Mouse (Mus musculus): ENCODE data around the gene Msl1. TPM values are rescaled to one million over a fixed set of nuclear protein-coding genes. Genes with fewer than 3 reads are reported as not detected.

The Msl1 gene
- polyA plus RNA-seq, 1 experiment, result 24.5 TPM

GRCm38 (mm10) chr11:98764746-98765145 is 30.6 kb upstream of the Msl1 start:
- Histone ChIP-seq H3K4me3 (ENCODE audit: insufficient read depth, low read depth, low read length) (no peak overlapping the region), H3K27ac (ENCODE audit: insufficient read depth, low read depth, low read length) (no peak overlapping the region), H3K27me3 (replicated peaks; ENCODE audit: control insufficient read depth, insufficient read depth, low read length) (no peaks in the 10 kb centered on the region), H3K36me3 (ENCODE audit: control insufficient read depth, insufficient read depth, low read length) (peaks cover 12% of the 10 kb centered on the region), H3K4me1 (ENCODE audit: control insufficient read depth, insufficient read depth, low read length) (peaks cover 5% of the 10 kb centered on the region; the same call in 1 of the 2 replicates)
- no peak for TF ChIP-seq CTCF (conservative IDR thresholded peaks at IDR 0.05; ENCODE audit: insufficient read depth, insufficient read length, low read depth, low read length)
- no peak for TF ChIP-seq POLR2A (IDR thresholded peaks at IDR 0.05; ENCODE audit: low read depth, low read length)
- DNase-seq, result peak; percentile 65

GRCm38 (mm10) chr11:98765421-98766309 is 29.7 kb upstream of the Msl1 start:
- H3K4me3 ChIP-seq (ENCODE audit: insufficient read depth, low read depth, low read length), result no peak overlapping the region
- no peak overlapping the region for H3K27ac ChIP-seq (ENCODE audit: insufficient read depth, low read depth, low read length)
- peak; percentile 41 for DNase-seq
- peaks cover 21% of the 10 kb centered on the region for H3K36me3 ChIP-seq (ENCODE audit: control insufficient read depth, insufficient read depth, low read length)
- TF ChIP-seq POLR2A (IDR thresholded peaks at IDR 0.05; ENCODE audit: low read depth, low read length) (no peak), CTCF (conservative IDR thresholded peaks at IDR 0.05; ENCODE audit: insufficient read depth, insufficient read length, low read depth, low read length) (no peak)
- 51% methylated on average over 9 of the region's 9 CpGs for WGBS
- peaks cover 5% of the 10 kb centered on the region; the same call in 1 of the 2 replicates for H3K4me1 ChIP-seq (ENCODE audit: control insufficient read depth, insufficient read depth, low read length)
- H3K27me3 ChIP-seq (replicated peaks; ENCODE audit: control insufficient read depth, insufficient read depth, low read length), result no peaks in the 10 kb centered on the region

DNA sequence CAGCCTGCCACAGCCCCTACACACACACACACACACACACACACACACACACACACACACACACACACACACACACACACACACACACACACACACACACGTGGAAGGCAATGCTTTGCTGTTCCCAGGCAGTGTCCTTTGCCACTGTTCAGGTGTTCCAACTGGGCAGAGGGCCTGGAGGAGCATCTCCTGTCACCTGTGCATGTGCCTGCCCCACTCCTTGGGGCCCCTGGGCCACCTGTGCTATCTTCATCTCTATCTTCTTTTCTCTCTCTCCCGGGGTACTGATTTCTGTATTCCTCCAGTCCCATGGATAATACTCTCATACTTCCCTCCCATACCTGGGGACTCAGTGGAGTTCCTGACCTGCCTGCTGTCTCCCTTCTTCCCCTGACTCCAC is 29.0 kb upstream of the Msl1 start:
- Histone ChIP-seq H3K27me3 (replicated peaks; ENCODE audit: control insufficient read depth, insufficient read depth, low read length) (no peaks in the 10 kb centered on the region), H3K36me3 (ENCODE audit: control insufficient read depth, insufficient read depth, low read length) (peaks cover 28% of the 10 kb centered on the region), H3K4me3 (ENCODE audit: insufficient read depth, low read depth, low read length) (no peak overlapping the region), H3K27ac (ENCODE audit: insufficient read depth, low read depth, low read length) (no peak overlapping the region), H3K4me1 (ENCODE audit: control insufficient read depth, insufficient read depth, low read length) (peaks cover 5% of the 10 kb centered on the region; the same call in 1 of the 2 replicates)
- TF ChIP-seq POLR2A (IDR thresholded peaks at IDR 0.05; ENCODE audit: low read depth, low read length) (no peak), CTCF (conservative IDR thresholded peaks at IDR 0.05; ENCODE audit: insufficient read depth, insufficient read length, low read depth, low read length) (no peak)
- no peak for DNase-seq
- WGBS, result 29% methylated on average over 2 of the region's 2 CpGs

DNA sequence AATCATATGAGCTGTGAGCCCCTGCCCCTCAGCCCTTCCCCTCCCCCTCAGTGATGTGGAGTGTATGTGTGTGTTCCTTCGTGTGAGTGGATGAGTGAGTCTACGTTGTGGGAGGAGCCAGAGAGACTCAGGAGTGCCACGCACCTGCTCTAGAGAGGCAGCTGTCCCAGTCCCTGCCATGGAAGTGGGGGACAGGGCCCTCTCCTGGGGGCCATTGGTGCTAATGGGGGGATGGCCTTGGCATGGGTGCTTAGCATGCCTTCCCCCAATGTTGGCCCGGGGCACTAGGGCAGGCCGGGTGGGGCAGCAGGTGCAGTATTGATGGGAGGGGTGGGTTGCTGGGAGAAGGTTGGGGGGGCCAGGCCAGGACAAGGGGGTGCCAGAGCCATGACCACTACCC is 28.5 kb upstream of the Msl1 start:
- TF ChIP-seq CTCF (conservative IDR thresholded peaks at IDR 0.05; ENCODE audit: insufficient read depth, insufficient read length, low read depth, low read length) (no peak), POLR2A (IDR thresholded peaks at IDR 0.05; ENCODE audit: low read depth, low read length) (peak; percentile 17)
- Histone ChIP-seq H3K4me1 (ENCODE audit: control insufficient read depth, insufficient read depth, low read length) (peaks cover 5% of the 10 kb centered on the region; the same call in 1 of the 2 replicates), H3K27me3 (replicated peaks; ENCODE audit: control insufficient read depth, insufficient read depth, low read length) (no peaks in the 10 kb centered on the region), H3K4me3 (ENCODE audit: insufficient read depth, low read depth, low read length) (no peak overlapping the region), H3K27ac (ENCODE audit: insufficient read depth, low read depth, low read length) (no peak overlapping the region), H3K36me3 (ENCODE audit: control insufficient read depth, insufficient read depth, low read length) (peaks cover 33% of the 10 kb centered on the region)
- 44% methylated on average over 5 of the region's 5 CpGs for WGBS
- DNase-seq, result no peak

DNA sequence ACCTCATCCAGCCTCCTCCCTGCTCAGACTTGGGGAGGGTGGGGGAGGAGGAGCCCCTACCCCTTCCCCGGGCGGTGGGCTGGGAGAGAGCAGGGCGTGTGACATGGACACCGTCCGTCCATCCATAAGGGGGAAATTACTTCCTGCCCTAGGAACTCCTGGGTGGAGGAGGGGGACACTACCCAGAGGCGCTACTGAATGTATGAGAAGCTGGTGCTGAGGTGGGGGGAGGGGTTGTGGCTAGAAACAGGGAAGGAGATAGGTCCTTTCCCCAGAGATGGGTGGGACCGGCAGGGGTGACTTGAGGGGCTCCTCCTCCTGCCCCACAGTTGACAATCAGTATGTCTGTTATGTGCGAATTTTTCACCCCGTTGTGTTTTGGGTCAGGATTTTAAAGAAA is 28.0 kb upstream of the Msl1 start:
- 56% methylated on average over 9 of the region's 9 CpGs for whole genome bisulfite sequencing
- Histone ChIP-seq H3K27me3 (replicated peaks; ENCODE audit: control insufficient read depth, insufficient read depth, low read length) (no peaks in the 10 kb centered on the region), H3K4me3 (ENCODE audit: insufficient read depth, low read depth, low read length) (no peak overlapping the region), H3K27ac (ENCODE audit: insufficient read depth, low read depth, low read length) (no peak overlapping the region), H3K4me1 (ENCODE audit: control insufficient read depth, insufficient read depth, low read length) (peaks cover 5% of the 10 kb centered on the region; the same call in 1 of the 2 replicates), H3K36me3 (ENCODE audit: control insufficient read depth, insufficient read depth, low read length) (peaks cover 34% of the 10 kb centered on the region)
- TF ChIP-seq POLR2A (IDR thresholded peaks at IDR 0.05; ENCODE audit: low read depth, low read length), result no peak
- no peak for TF ChIP-seq CTCF (conservative IDR thresholded peaks at IDR 0.05; ENCODE audit: insufficient read depth, insufficient read length, low read depth, low read length)
- DNase-seq, result peak; percentile 38

- Histone ChIP-seq H3K27ac (ENCODE audit: insufficient read depth, low read depth, low read length) (no peak overlapping the region), H3K27me3 (replicated peaks; ENCODE audit: control insufficient read depth, insufficient read depth, low read length) (no peaks in the 10 kb centered on the region), H3K4me3 (ENCODE audit: insufficient read depth, low read depth, low read length) (no peak overlapping the region), H3K4me1 (ENCODE audit: control insufficient read depth, insufficient read depth, low read length) (peaks cover 5% of the 10 kb centered on the region; the same call in 1 of the 2 replicates), H3K36me3 (ENCODE audit: control insufficient read depth, insufficient read depth, low read length) (peaks cover 34% of the 10 kb centered on the region)
- TF ChIP-seq CTCF (conservative IDR thresholded peaks at IDR 0.05; ENCODE audit: insufficient read depth, insufficient read length, low read depth, low read length), result no peak
- no peak for TF ChIP-seq POLR2A (IDR thresholded peaks at IDR 0.05; ENCODE audit: low read depth, low read length)
- no peak for DNase-seq
- WGBS, result 44% methylated on average over 4 of the region's 4 CpGs
Observed at GRCm38 (mm10) chr11:98767713-98768112, 27.6 kb upstream of the Msl1 start.

Measured in kidney, adult 2 months (tissue).